ENCODE assay signal across 8 mouse cellular contexts in genomic region chr3:132683447-132684230, GRCm38 (mm10). TPM values are rescaled to one million over a fixed set of nuclear protein-coding genes. Genes with fewer than 3 reads are reported as not detected.
DNase-seq lines count a peak whose midpoint lies in the region; ATAC-seq and TF ChIP-seq lines count a peak whose summit lies in the region.

Gene Tbck, plus strand, starts transcription at chr3:132684144.

- peak within 1 kb of the TSS; percentile 89 for H3K4me3 ChIP-seq in forebrain, embryonic 10.5 days
- H3K4me3 ChIP-seq in heart, embryonic 15.5 days: peak within 1 kb of the TSS; percentile 97
- H3K4me3 ChIP-seq in liver, embryonic 14.5 days (ENCODE audit: insufficient read depth in 1 of 2, low read depth in 2 of 2, low read length in 2 of 2): peak within 1 kb of the TSS; percentile 90 to 93
- H3K4me3 ChIP-seq in neural tube, embryonic 11.5 days (ENCODE audit: low read depth, low read length): peak within 1 kb of the TSS; percentile 87
- peak within 1 kb of the TSS; percentile 70 for H3K4me3 ChIP-seq in stomach, postnatal 0 days (ENCODE audit: low read depth, low read length)

- 1% methylated on average over 42 of the region's 42 CpGs for WGBS in forebrain, embryonic 10.5 days
- under 1% methylated on average over 42 of the region's 42 CpGs for WGBS in heart, embryonic 15.5 days
- under 1% methylated on average over 42 of the region's 42 CpGs for WGBS in liver, embryonic 14.5 days (ENCODE audit: insufficient replicate concordance)
- WGBS in neural tube, embryonic 11.5 days: under 1% methylated on average over 42 of the region's 42 CpGs
- WGBS in stomach, postnatal 0 days: under 1% methylated on average over 42 of the region's 42 CpGs

- ATAC-seq in heart, embryonic 15.5 days (replicated peaks; ENCODE audit: insufficient number of reproducible peaks, insufficient read depth, low FRiP score, low read depth): peak; percentile 95
- ATAC-seq in liver, embryonic 14.5 days (ENCODE audit: insufficient read depth): peak; percentile 95
- ATAC-seq in neural tube, embryonic 11.5 days (ENCODE audit: insufficient read depth, low FRiP score, low TSS enrichment): peak; percentile 97
- ATAC-seq in stomach, postnatal 0 days (ENCODE audit: low FRiP score, low TSS enrichment): peak; percentile 98

- TF ChIP-seq EP300 in liver, embryonic 14.5 days (IDR thresholded peaks at IDR 0.05; ENCODE audit: low read depth): peak; percentile 58; the same call in 1 of the 2 replicates
- TF ChIP-seq EP300 in stomach, postnatal 0 days (optimal IDR thresholded peaks at IDR 0.05): peak; percentile 91

- H3K9ac ChIP-seq in heart, embryonic 15.5 days: peak within 1 kb of the TSS; percentile 90
- H3K9ac ChIP-seq in liver, embryonic 14.5 days (replicated peaks): peak within 1 kb of the TSS; percentile 94
- H3K9ac ChIP-seq in neural tube, embryonic 11.5 days (ENCODE audit: low read length): peak within 1 kb of the TSS; percentile 94
- H3K9ac ChIP-seq in stomach, postnatal 0 days (ENCODE audit: low read length): peak within 1 kb of the TSS; percentile 81

- TF ChIP-seq CTCF in liver, embryonic 14.5 days (IDR thresholded peaks at IDR 0.05; ENCODE audit: low read depth): no peak
- peak; percentile 33; the same call in 1 of the 2 replicates for TF ChIP-seq CTCF in stomach, postnatal 0 days (IDR thresholded peaks at IDR 0.05; ENCODE audit: low read depth)

- peaks cover 19% of the 10 kb centered on the region for H3K4me1 ChIP-seq in forebrain, embryonic 10.5 days
- peaks cover 13% of the 10 kb centered on the region for H3K4me1 ChIP-seq in heart, embryonic 15.5 days (replicated peaks)
- peaks cover 4 to 8% of the 10 kb centered on the region in 2 experiments for H3K4me1 ChIP-seq in liver, embryonic 14.5 days (replicated peaks; ENCODE audit: control insufficient read depth in 2 of 2, insufficient read depth in 2 of 2, low read length in 1 of 2)
- H3K4me1 ChIP-seq in neural tube, embryonic 11.5 days (ENCODE audit: control insufficient read depth, insufficient read depth, low read length): no peaks in the 10 kb centered on the region
- no peaks in the 10 kb centered on the region for H3K4me1 ChIP-seq in stomach, postnatal 0 days (replicated peaks; ENCODE audit: control insufficient read depth, insufficient read depth)

- peak within 1 kb of the TSS; percentile 73 for H3K4me2 ChIP-seq in heart, embryonic 15.5 days
- H3K4me2 ChIP-seq in liver, embryonic 14.5 days (ENCODE audit: low read depth): peak within 1 kb of the TSS; percentile 79
- H3K4me2 ChIP-seq in neural tube, embryonic 11.5 days (ENCODE audit: low read depth): peak within 1 kb of the TSS; percentile 42
- H3K4me2 ChIP-seq in stomach, postnatal 0 days (replicated peaks; ENCODE audit: low read depth): peak within 1 kb of the TSS; percentile 67

- no peaks in the 10 kb centered on the region for H3K9me3 ChIP-seq in forebrain, embryonic 10.5 days
- H3K9me3 ChIP-seq in heart, embryonic 15.5 days (replicated peaks): no peaks in the 10 kb centered on the region
- no peaks in the 10 kb centered on the region for H3K9me3 ChIP-seq in liver, embryonic 14.5 days (ENCODE audit: control insufficient read depth, low read length)
- H3K9me3 ChIP-seq in neural tube, embryonic 11.5 days (ENCODE audit: control insufficient read depth, low read length): no peaks in the 10 kb centered on the region
- no peaks in the 10 kb centered on the region for H3K9me3 ChIP-seq in stomach, postnatal 0 days (ENCODE audit: control insufficient read depth, low read length)

- peak; percentile 88 to 92 for DNase-seq in CD8-positive naive resting alpha-beta T cell, adult 2 months (ENCODE audit: low read depth in 2 of 2, low spot score in 2 of 2)
- peak; percentile 81 for DNase-seq in c-Kit-positive CD71-negative TER-119-negative erythroid progenitor cells, embryonic 14.5 days (ENCODE audit: low read depth)
- peak; percentile 91 for DNase-seq in forebrain, embryonic 10.5 days (ENCODE audit: extremely low spot score, low spot score)
- peak; percentile 94 to 96 for DNase-seq in kidney, postnatal 25 days
- DNase-seq in liver, embryonic 14.5 days (ENCODE audit: low read depth in 3 of 3, low spot score in 3 of 3): peak; percentile 74 to 77 (median 75)
- DNase-seq in neural tube, embryonic 11.5 days (ENCODE audit: low spot score): peak; percentile 94
- peak; percentile 97 for DNase-seq in stomach, postnatal 0 days (ENCODE audit: low spot score)

- no peaks in the 10 kb centered on the region for H3K27me3 ChIP-seq in forebrain, embryonic 10.5 days (ENCODE audit: poor library complexity, severe bottlenecking)
- H3K27me3 ChIP-seq in heart, embryonic 15.5 days: no peaks in the 10 kb centered on the region
- H3K27me3 ChIP-seq in liver, embryonic 14.5 days (ENCODE audit: control insufficient read depth, insufficient read depth, low read length): no peaks in the 10 kb centered on the region
- no peaks in the 10 kb centered on the region for H3K27me3 ChIP-seq in neural tube, embryonic 11.5 days (ENCODE audit: control insufficient read depth, insufficient read depth, low read length)
- no peaks in the 10 kb centered on the region for H3K27me3 ChIP-seq in stomach, postnatal 0 days (ENCODE audit: control insufficient read depth, insufficient read depth, low read length)

- H3K27ac ChIP-seq in forebrain, embryonic 10.5 days: peak within 1 kb of the TSS; percentile 100
- H3K27ac ChIP-seq in heart, embryonic 15.5 days: peak within 1 kb of the TSS; percentile 87
- peak within 1 kb of the TSS; percentile 78 for H3K27ac ChIP-seq in liver, embryonic 14.5 days
- H3K27ac ChIP-seq in neural tube, embryonic 11.5 days (ENCODE audit: low read depth, low read length): peak within 1 kb of the TSS; percentile 76
- H3K27ac ChIP-seq in stomach, postnatal 0 days (replicated peaks): peak within 1 kb of the TSS; percentile 93

- peaks cover 9% of the 10 kb centered on the region for H3K36me3 ChIP-seq in forebrain, embryonic 10.5 days (replicated peaks)
- H3K36me3 ChIP-seq in heart, embryonic 15.5 days: peaks cover 4% of the 10 kb centered on the region
- H3K36me3 ChIP-seq in liver, embryonic 14.5 days (replicated peaks; ENCODE audit: control insufficient read depth, insufficient read depth, low read depth): no peaks in the 10 kb centered on the region
- no peaks in the 10 kb centered on the region for H3K36me3 ChIP-seq in neural tube, embryonic 11.5 days (ENCODE audit: control insufficient read depth, insufficient read depth, low read length)
- no peaks in the 10 kb centered on the region for H3K36me3 ChIP-seq in stomach, postnatal 0 days (ENCODE audit: control insufficient read depth, insufficient read depth, low read length)

RNA-seq across cellular contexts. Expression of gene Tbck, which starts in this region (rescaled TPM):
- 20.1 and 21.2 TPM in 2 replicates for polyA plus RNA-seq in forebrain, embryonic 10.5 days (2016; fragmentation: Nextera tagmentation; extraction: Ambion mirVana)
- 12.5 and 14.1 TPM in 2 replicates for polyA plus RNA-seq in heart, embryonic 15.5 days (2015; fragmentation: Nextera tagmentation; extraction: Ambion mirVana)
- 0.92 and 0.94 TPM in 2 replicates for polyA plus RNA-seq in liver, embryonic 14.5 days (2012; rRNA removed)
- 2.3 and 2.9 TPM in 2 replicates for polyA plus RNA-seq in liver, embryonic 14.5 days (2014; fragmentation: Nextera tagmentation; extraction: Ambion mirVana)
- 23.5 and 23.9 TPM in 2 replicates for polyA plus RNA-seq in neural tube, embryonic 11.5 days (2014; fragmentation: Nextera tagmentation; extraction: Ambion mirVana)
- 8.5 and 9.2 TPM in 2 replicates for polyA plus RNA-seq in stomach, postnatal 0 days (2015; fragmentation: Nextera tagmentation; extraction: Ambion mirVana)

Comparison
In these comparisons a context has a peak if more than half of its experiments do, and no peak if none do; other contexts are left out.
1. Peak in every context shown above with its lines: DNase-seq, ATAC-seq, H3K4me3 ChIP-seq and H3K27ac ChIP-seq.